9 mouse cellular contexts compared by ENCODE assay signal in genomic region chrX:105151872-105152461, GRCm38 (mm10). TPM values are rescaled to one million over a fixed set of nuclear protein-coding genes. Genes with fewer than 3 reads are reported as not detected.
DNase-seq lines count a peak whose midpoint lies in the region; ATAC-seq and TF ChIP-seq lines count a peak whose summit lies in the region.
"Had no signal": no experiment of that assay in that cellular context is flagged by ENCODE, and none has a peak within 500 bp of the region (broad histone marks: within the 10 kb centered on the region; RNA-seq: fewer than 3 reads in every experiment).

No protein-coding gene starts in this region.

- H3K4me2 ChIP-seq in lung, embryonic 14.5 days: peak overlapping the region; percentile 29; the same call in 1 of the 2 replicates
- H3K4me2 ChIP-seq in embryonic facial prominence, embryonic 15.5 days (replicated peaks): peak overlapping the region; percentile 34
- H3K4me2 ChIP-seq in hindbrain, embryonic 16.5 days (ENCODE audit: low read length): peak overlapping the region; percentile 42
- peak overlapping the region; percentile 30 for H3K4me2 ChIP-seq in neural tube, embryonic 13.5 days

- no peaks in the 10 kb centered on the region for H3K36me3 ChIP-seq in lung, embryonic 14.5 days (ENCODE audit: insufficient read depth)
- no peaks in the 10 kb centered on the region for H3K36me3 ChIP-seq in embryonic facial prominence, embryonic 15.5 days
- no peaks in the 10 kb centered on the region for H3K36me3 ChIP-seq in hindbrain, embryonic 16.5 days (ENCODE audit: control insufficient read depth, insufficient read depth, low read length)
- no peaks in the 10 kb centered on the region for H3K36me3 ChIP-seq in neural tube, embryonic 13.5 days

- no peak for TF ChIP-seq POLR2A in lung, adult 2 months (IDR thresholded peaks at IDR 0.05; ENCODE audit: borderline replicate concordance, extremely low read depth, low read depth, low read length)

- no peaks in the 10 kb centered on the region for H3K4me1 ChIP-seq in lung, embryonic 14.5 days (ENCODE audit: insufficient read depth)
- no peaks in the 10 kb centered on the region for H3K4me1 ChIP-seq in lung, adult 2 months (ENCODE audit: control insufficient read depth, insufficient read depth, low read length)
- H3K4me1 ChIP-seq in embryonic facial prominence, embryonic 15.5 days: no peaks in the 10 kb centered on the region
- H3K4me1 ChIP-seq in hindbrain, embryonic 16.5 days (ENCODE audit: control insufficient read depth, insufficient read depth, low read depth, low read length): no peaks in the 10 kb centered on the region
- H3K4me1 ChIP-seq in neural tube, embryonic 13.5 days (replicated peaks): no peaks in the 10 kb centered on the region

- no peak overlapping the region for H3K27ac ChIP-seq in lung, embryonic 14.5 days (ENCODE audit: low read depth)
- H3K27ac ChIP-seq in embryonic facial prominence, embryonic 15.5 days (replicated peaks): no peak overlapping the region
- no peak overlapping the region for H3K27ac ChIP-seq in hindbrain, embryonic 16.5 days (ENCODE audit: low read depth, low read length)
- no peak overlapping the region for H3K27ac ChIP-seq in neural tube, embryonic 13.5 days (replicated peaks)

- TF ChIP-seq CTCF in lung, embryonic 14.5 days (IDR thresholded peaks at IDR 0.05; ENCODE audit: low read depth): no peak
- TF ChIP-seq CTCF in lung, adult 2 months (IDR thresholded peaks at IDR 0.05; ENCODE audit: insufficient read depth, low read length): no peak

- peak; percentile 28; the same call in 1 of the 2 replicates for ATAC-seq in lung, embryonic 14.5 days (ENCODE audit: insufficient read depth)
- no peak for ATAC-seq in embryonic facial prominence, embryonic 15.5 days (ENCODE audit: insufficient number of reproducible peaks, low FRiP score, low TSS enrichment, low read depth)
- peak; percentile 54; the same call in 1 of the 2 replicates for ATAC-seq in hindbrain, embryonic 16.5 days
- ATAC-seq in neural tube, embryonic 13.5 days (ENCODE audit: low read depth): no peak
- no peak for ATAC-seq in erythroid progenitor cell, adult 5-6 weeks (replicated peaks; ENCODE audit: low FRiP score, poor library complexity, severe bottlenecking)

- DNase-seq in lung, embryonic 14.5 days: peak; percentile 0
- DNase-seq in lung, adult 2 months: no peak
- DNase-seq in urinary bladder, adult 2 months (ENCODE audit: low spot score): no peak
- DNase-seq in layer of hippocampus, postnatal 25 days (ENCODE audit: extremely low spot score in 1 of 2, low spot score in 1 of 2): no peak
- DNase-seq: kidney, adult 8-10 months had no signal

- H3K9ac ChIP-seq in lung, embryonic 14.5 days: no peak overlapping the region
- H3K9ac ChIP-seq in embryonic facial prominence, embryonic 15.5 days: no peak overlapping the region
- peak overlapping the region; percentile 43; the same call in 1 of the 2 replicates for H3K9ac ChIP-seq in hindbrain, embryonic 16.5 days (ENCODE audit: low read depth, low read length)
- 0 out of 2 replicates have a peak overlapping the region, but pooled peaks have one; percentile 43 for H3K9ac ChIP-seq in neural tube, embryonic 13.5 days

- WGBS in lung, embryonic 14.5 days: 43% methylated on average over 26 of the region's 26 CpGs
- WGBS in lung, adult 2 months: 51% methylated on average over 26 of the region's 26 CpGs
- 48% methylated on average over 22 of the region's 26 CpGs for WGBS in embryonic facial prominence, embryonic 15.5 days
- 49% methylated on average over 20 of the region's 26 CpGs for WGBS in hindbrain, embryonic 16.5 days
- WGBS in neural tube, embryonic 13.5 days: 45% methylated on average over 21 of the region's 26 CpGs

- H3K9me3 ChIP-seq in lung, embryonic 14.5 days (ENCODE audit: low read depth, low read length): no peaks in the 10 kb centered on the region
- no peaks in the 10 kb centered on the region for H3K9me3 ChIP-seq in embryonic facial prominence, embryonic 15.5 days (replicated peaks)
- H3K9me3 ChIP-seq in hindbrain, embryonic 16.5 days (ENCODE audit: control insufficient read depth, low read length): no peaks in the 10 kb centered on the region
- H3K9me3 ChIP-seq in neural tube, embryonic 13.5 days: no peaks in the 10 kb centered on the region

- H3K4me3 ChIP-seq in lung, embryonic 14.5 days (ENCODE audit: low read depth, low read length): peak overlapping the region; percentile 16
- no peak overlapping the region for H3K4me3 ChIP-seq in lung, adult 2 months (replicated peaks; ENCODE audit: extremely low read depth, low read depth, low read length)
- H3K4me3 ChIP-seq in embryonic facial prominence, embryonic 15.5 days (replicated peaks): peak overlapping the region; percentile 16; the same call in 1 of the 2 replicates
- peak overlapping the region; percentile 26 for H3K4me3 ChIP-seq in hindbrain, embryonic 16.5 days (ENCODE audit: low read length)
- H3K4me3 ChIP-seq in neural tube, embryonic 13.5 days: no peak overlapping the region

- no peaks in the 10 kb centered on the region for H3K27me3 ChIP-seq in lung, embryonic 14.5 days (ENCODE audit: insufficient read depth, low read length)
- H3K27me3 ChIP-seq in embryonic facial prominence, embryonic 15.5 days: peaks cover 3% of the 10 kb centered on the region
- H3K27me3 ChIP-seq in hindbrain, embryonic 16.5 days (replicated peaks; ENCODE audit: control insufficient read depth, insufficient read depth, low read length): no peaks in the 10 kb centered on the region; the same call in 1 of the 2 replicates
- peaks cover 57% of the 10 kb centered on the region for H3K27me3 ChIP-seq in neural tube, embryonic 13.5 days

RNA-seq across cellular contexts. Expression of gene Magee1, which starts 31.8 kb away (rescaled TPM):
- polyA plus RNA-seq in lung, embryonic 14.5 days (2014; fragmentation: Nextera tagmentation; extraction: Ambion mirVana): 11.2 and 11.7 TPM in 2 replicates
- polyA plus RNA-seq in lung, adult 2 months (2012; rRNA removed): 7.9 and 8.5 TPM in 2 replicates
- 26.2 and 27.1 TPM in 2 replicates for polyA plus RNA-seq in embryonic facial prominence, embryonic 15.5 days (2015; fragmentation: Nextera tagmentation; extraction: Ambion mirVana)
- 266 and 274 TPM in 2 replicates for polyA plus RNA-seq in hindbrain, embryonic 16.5 days (2015; fragmentation: Nextera tagmentation; extraction: Ambion mirVana)
- 158 and 166 TPM in 2 replicates for polyA plus RNA-seq in neural tube, embryonic 13.5 days (2015; fragmentation: Nextera tagmentation; extraction: Ambion mirVana)
- polyA plus RNA-seq in urinary bladder, adult 2 months (2012; rRNA removed): 9.8 and 10.7 TPM in 2 replicates
- total RNA-seq in erythroid progenitor cell, adult 5-6 weeks (2015; ENCODE audit: low replicate concordance): 0.42 TPM in 1 of 2 replicates, not detected in the other
- total RNA-seq in erythroid progenitor cell, adult 5-6 weeks (2017; ENCODE audit: low replicate concordance): 0.77 TPM in 1 of 2 replicates, not detected in the other
- total RNA-seq in layer of hippocampus, postnatal 25 days (2021): 100 to 1,000 TPM; 137 to 140 TPM

Comparison
In these comparisons a context has a peak if more than half of its experiments do, and no peak if none do; other contexts are left out.
1. H3K4me3 ChIP-seq: peak in lung, embryonic 14.5 days (single experiment), embryonic facial prominence, embryonic 15.5 days (single experiment) and hindbrain, embryonic 16.5 days (single experiment); none in lung, adult 2 months (single experiment) and neural tube, embryonic 13.5 days (single experiment).
2. ATAC-seq: peak in lung, embryonic 14.5 days (single experiment) and hindbrain, embryonic 16.5 days (single experiment); none in embryonic facial prominence, embryonic 15.5 days (single experiment), neural tube, embryonic 13.5 days (single experiment) and erythroid progenitor cell, adult 5-6 weeks (single experiment).
3. H3K9ac ChIP-seq: peak in hindbrain, embryonic 16.5 days (single experiment) and neural tube, embryonic 13.5 days (single experiment); none in lung, embryonic 14.5 days (single experiment) and embryonic facial prominence, embryonic 15.5 days (single experiment).
4. Peak in every context shown above with its lines, with median percentiles within 50 percentile points of each other: H3K4me2 ChIP-seq.